Mouse (Mus musculus) kidney, embryonic 16.5 days (tissue): ENCODE measurements around the gene Olfr93. TPM values are rescaled to one million over a fixed set of nuclear protein-coding genes. Genes with fewer than 3 reads are reported as not detected.

Experiments used
- ATAC-seq: fragments of 200-750 bp; cut with Nextera tagmentation; 2 replicates; pipeline ENCODE4 v1.8.0; 2017; ENCODE audit warnings: moderate TSS enrichment; ENCODE audit not compliant: low FRiP score, low TSS enrichment
- H3K27ac ChIP-seq: fragments of 300-500 bp; sonication (generic); 2 replicates; pipeline ENCODE4 v1.5.1; 2014; ENCODE audit warnings: low read length
- H3K27me3 ChIP-seq: fragments of 300-500 bp; sonication (generic); 2 replicates; pipeline ENCODE4 v1.6.1; 2014; ENCODE audit warnings: low read length, control low read depth, mixed read lengths; ENCODE audit not compliant: insufficient read depth
- H3K36me3 ChIP-seq: fragments of 300-500 bp; sonication (generic); 2 replicates; pipeline ENCODE4 v1.6.1; 2014; ENCODE audit warnings: low read length, control low read depth, mixed read lengths; ENCODE audit not compliant: insufficient read depth
- H3K4me1 ChIP-seq: fragments of 300-500 bp; sonication (generic); 2 replicates; pipeline ENCODE4 v1.6.1; 2014; ENCODE audit warnings: low read length, control low read depth, mixed read lengths; ENCODE audit not compliant: insufficient read depth
- H3K4me2 ChIP-seq: fragments of 300-500 bp; sonication (generic); replicated peaks from 2 replicates; pipeline ENCODE4 v1.6.1; 2014; ENCODE audit warnings: low read depth, low read length
- H3K4me3 ChIP-seq: fragments of 300-500 bp; sonication (generic); 2 replicates; pipeline ENCODE4 v1.5.1; 2014; ENCODE audit warnings: mild to moderate bottlenecking, low read length
- H3K9ac ChIP-seq: fragments of 300-500 bp; sonication (generic); replicated peaks from 2 replicates; pipeline ENCODE4 v1.6.1; 2014; ENCODE audit warnings: low read length
- H3K9me3 ChIP-seq: fragments of 300-500 bp; sonication (generic); 2 replicates; pipeline ENCODE4 v1.6.1; 2016; ENCODE audit warnings: low read length, control low read depth
- WGBS: fragments of 180-500 bp; shearing (Covaris S2); extraction: QIAGEN DNeasy Blood & Tissue Kit; methylation state at CpG from one replicate; pipeline ENCODE4 v1.1.7; 2014; 5-methylcytosine and 5-hydroxymethylcytosine counted together
- polyA plus RNA-seq: library from polyadenylated mRNA; unstranded; fragments of >200 nt; fragmentation: Nextera tagmentation; extraction: Ambion mirVana; gene quantifications from 2 replicates; pipeline ENCODE4 v1.2.1, GENCODE M21; 2015

The Olfr93 gene
- not detected in 2 replicates for polyA plus RNA-seq

GRCm38 (mm10) chr17:37161394-37161793, at the start of gene Olfr93:
Gene Olfr93 (minus strand): TSS chr17:37161494.
- H3K27ac ChIP-seq, result no peak within 1 kb of the TSS
- H3K4me2 ChIP-seq, result no peak within 1 kb of the TSS
- no peaks in the 10 kb centered on the region for H3K9me3 ChIP-seq
- no peaks in the 10 kb centered on the region for H3K4me1 ChIP-seq
- no peak for ATAC-seq
- no peaks in the 10 kb centered on the region for H3K36me3 ChIP-seq
- H3K9ac ChIP-seq, result no peak within 1 kb of the TSS
- no peak within 1 kb of the TSS for H3K4me3 ChIP-seq
- no peaks in the 10 kb centered on the region for H3K27me3 ChIP-seq

GRCm38 (mm10) chr17:37203917-37204236, 42.6 kb upstream of the Olfr93 start:
- no peak overlapping the region for H3K9ac ChIP-seq
- no peaks in the 10 kb centered on the region for H3K4me1 ChIP-seq
- no peak overlapping the region for H3K27ac ChIP-seq
- 36% methylated on average over 3 of the region's 3 CpGs for WGBS
- no peak for ATAC-seq
- H3K36me3 ChIP-seq, result no peaks in the 10 kb centered on the region
- no peaks in the 10 kb centered on the region for H3K9me3 ChIP-seq
- no peak overlapping the region for H3K4me3 ChIP-seq
- H3K27me3 ChIP-seq, result peaks cover 4% of the 10 kb centered on the region; the same call in 1 of the 2 replicates
- H3K4me2 ChIP-seq, result no peak overlapping the region

GRCm38 (mm10) chr17:37203206-37203916, 42.1 kb upstream of the Olfr93 start:
- no peak overlapping the region for H3K27ac ChIP-seq
- peaks cover 9% of the 10 kb centered on the region for H3K27me3 ChIP-seq
- H3K4me2 ChIP-seq, result no peak overlapping the region
- H3K36me3 ChIP-seq, result no peaks in the 10 kb centered on the region
- no peaks in the 10 kb centered on the region for H3K4me1 ChIP-seq
- no peak overlapping the region for H3K4me3 ChIP-seq
- no peak overlapping the region for H3K9ac ChIP-seq
- WGBS, result 0% methylated on average over 4 of the region's 4 CpGs
- peak; percentile 85; the same call in 1 of the 2 replicates for ATAC-seq
- H3K9me3 ChIP-seq, result no peaks in the 10 kb centered on the region

- Histone ChIP-seq H3K9me3 (no peaks in the 10 kb centered on the region), H3K36me3 (no peaks in the 10 kb centered on the region), H3K4me3 (no peak within 1 kb of the TSS), H3K9ac (no peak within 1 kb of the TSS), H3K4me2 (no peak within 1 kb of the TSS), H3K4me1 (0 out of 2 replicates have a peak, but pooled peaks cover 4% of the 10 kb centered on the region), H3K27me3 (peaks cover 33% of the 10 kb centered on the region), H3K27ac (no peak within 1 kb of the TSS)
- ATAC-seq, result no peak
- 74% methylated on average over 2 of the region's 2 CpGs for WGBS
Measured at GRCm38 (mm10) chr17:37200894-37201293, 39.6 kb upstream of the Olfr93 start, which contains the start of gene Olfr94. Gene Olfr94 (minus strand): TSS chr17:37200994.

- peak overlapping the region; percentile 53 for H3K4me3 ChIP-seq
- H3K27me3 ChIP-seq, result peaks cover 45% of the 10 kb centered on the region
- 0 out of 2 replicates have a peak overlapping the region, but pooled peaks have one; percentile 10 for H3K9ac ChIP-seq
- H3K27ac ChIP-seq, result no peak overlapping the region
- H3K4me2 ChIP-seq, result peak overlapping the region; percentile 89
- peak; percentile 93 for ATAC-seq
- H3K4me1 ChIP-seq, result 0 out of 2 replicates have a peak, but pooled peaks cover 4% of the 10 kb centered on the region
- under 1% methylated on average over 76 of the region's 77 CpGs for WGBS
- H3K36me3 ChIP-seq, result no peaks in the 10 kb centered on the region
- no peaks in the 10 kb centered on the region for H3K9me3 ChIP-seq
Measured at GRCm38 (mm10) chr17:37196845-37197724, 35.8 kb upstream of the Olfr93 start.

GRCm38 (mm10) chr17:37194782-37195181, 33.5 kb upstream of the Olfr93 start:
- WGBS, result 87% methylated on average over 5 of the region's 5 CpGs
- no peaks in the 10 kb centered on the region for H3K36me3 ChIP-seq
- no peak overlapping the region for H3K4me3 ChIP-seq
- no peak overlapping the region for H3K27ac ChIP-seq
- 0 out of 2 replicates have a peak, but pooled peaks cover 4% of the 10 kb centered on the region for H3K4me1 ChIP-seq
- no peak overlapping the region for H3K9ac ChIP-seq
- H3K9me3 ChIP-seq, result no peaks in the 10 kb centered on the region
- H3K4me2 ChIP-seq, result no peak overlapping the region
- peaks cover 44% of the 10 kb centered on the region for H3K27me3 ChIP-seq
- ATAC-seq, result no peak

- H3K4me3 ChIP-seq, result no peak within 1 kb of the TSS
- H3K27me3 ChIP-seq, result peaks cover 39% of the 10 kb centered on the region
- ATAC-seq, result no peak
- no peaks in the 10 kb centered on the region for H3K9me3 ChIP-seq
- no peak within 1 kb of the TSS for H3K9ac ChIP-seq
- no peaks in the 10 kb centered on the region for H3K36me3 ChIP-seq
- 93% methylated on average over 2 of the region's 2 CpGs for WGBS
- H3K4me1 ChIP-seq, result 0 out of 2 replicates have a peak, but pooled peaks cover 4% of the 10 kb centered on the region
- H3K4me2 ChIP-seq, result no peak within 1 kb of the TSS
- H3K27ac ChIP-seq, result no peak within 1 kb of the TSS
Measured at GRCm38 (mm10) chr17:37193656-37194055, 32.4 kb upstream of the Olfr93 start, which contains the start of gene Ubd. Gene Ubd (plus strand): TSS chr17:37193892.

- no peak for ATAC-seq
- no peaks in the 10 kb centered on the region for H3K36me3 ChIP-seq
- no peak overlapping the region for H3K4me2 ChIP-seq
- no peak overlapping the region for H3K4me3 ChIP-seq
- H3K4me1 ChIP-seq, result 0 out of 2 replicates have a peak, but pooled peaks cover 4% of the 10 kb centered on the region
- H3K9ac ChIP-seq, result no peak overlapping the region
- no peak overlapping the region for H3K27ac ChIP-seq
- H3K9me3 ChIP-seq, result no peaks in the 10 kb centered on the region
- H3K27me3 ChIP-seq, result peaks cover 33% of the 10 kb centered on the region
Measured at GRCm38 (mm10) chr17:37193032-37193431, 31.7 kb upstream of the Olfr93 start.

GRCm38 (mm10) chr17:37190711-37191110, 29.4 kb upstream of the Olfr93 start:
- no peaks in the 10 kb centered on the region for H3K36me3 ChIP-seq
- WGBS, result 43% methylated on average over 2 of the region's 2 CpGs
- ATAC-seq, result no peak
- no peak overlapping the region for H3K27ac ChIP-seq
- H3K9me3 ChIP-seq, result no peaks in the 10 kb centered on the region
- H3K9ac ChIP-seq, result no peak overlapping the region
- no peaks in the 10 kb centered on the region for H3K4me1 ChIP-seq
- H3K4me3 ChIP-seq, result no peak overlapping the region
- no peak overlapping the region for H3K4me2 ChIP-seq
- peaks cover 10% of the 10 kb centered on the region for H3K27me3 ChIP-seq
